Mouse (Mus musculus) kidney, postnatal 0 days (tissue): ENCODE measurements around the gene Pidd1. TPM values are rescaled to one million over a fixed set of nuclear protein-coding genes. Genes with fewer than 3 reads are reported as not detected.

Experiments
- ATAC-seq: fragments of 200-750 bp; cut with Nextera tagmentation; replicated peaks from 2 replicates; pipeline ENCODE4 v1.8.0; 2017; ENCODE audit warnings: low read depth, moderate number of reproducible peaks, moderate TSS enrichment, moderate library complexity; ENCODE audit not compliant: low FRiP score
- DNase-seq: peaks from one replicate; pipeline ENCODE4 v3.0.0-alpha.2; 2016; ENCODE audit warnings: low spot score
- H3K27ac ChIP-seq: fragments of 300-500 bp; sonication (generic); 2 replicates; pipeline ENCODE4 v1.5.1; 2014; ENCODE audit warnings: mild to moderate bottlenecking
- H3K27me3 ChIP-seq: fragments of 300-500 bp; sonication (generic); 2 replicates; pipeline ENCODE4 v1.6.1; 2014; ENCODE audit warnings: low read length, mixed read lengths; ENCODE audit not compliant: insufficient read depth
- H3K36me3 ChIP-seq: fragments of 300-500 bp; sonication (generic); 2 replicates; pipeline ENCODE4 v1.6.1; 2014; ENCODE audit warnings: low read length, mixed read lengths; ENCODE audit not compliant: insufficient read depth
- H3K4me1 ChIP-seq: fragments of 300-500 bp; sonication (generic); replicated peaks from 2 replicates; pipeline ENCODE4 v1.6.1; 2014; ENCODE audit warnings: antibody characterized with exemption, low read length, mixed read lengths; ENCODE audit not compliant: insufficient read depth
- H3K4me2 ChIP-seq: fragments of 300-500 bp; sonication (generic); 2 replicates; pipeline ENCODE4 v1.6.1; 2014; ENCODE audit warnings: mild to moderate bottlenecking, low read length, moderate library complexity, mixed read lengths
- H3K4me3 ChIP-seq: fragments of 300-500 bp; sonication (generic); replicated peaks from 2 replicates; pipeline ENCODE4 v1.5.1; 2014; ENCODE audit warnings: low read depth, low read length
- H3K9ac ChIP-seq: fragments of 300-500 bp; sonication (generic); 2 replicates; pipeline ENCODE4 v1.6.1; 2014; ENCODE audit warnings: low read depth, low read length
- H3K9me3 ChIP-seq: fragments of 300-500 bp; sonication (generic); replicated peaks from 2 replicates; pipeline ENCODE4 v1.6.1; 2016; ENCODE audit warnings: low read length, inconsistent platforms, mixed read lengths
- CTCF ChIP-seq: IDR thresholded peaks from 2 replicates; pipeline ENCODE4 v1.5.1; 2016; ENCODE audit warnings: antibody characterized with exemption, low read depth, mild to moderate bottlenecking, moderate library complexity
- WGBS: fragments of 180-500 bp; shearing (Covaris S2); extraction: QIAGEN DNeasy Blood & Tissue Kit; methylation state at CpG from one replicate; pipeline ENCODE4 v1.1.7; 2014; 5-methylcytosine and 5-hydroxymethylcytosine counted together
- polyA plus RNA-seq: library from polyadenylated mRNA; unstranded; fragments of >200 nt; fragmentation: Nextera tagmentation; extraction: Ambion mirVana; gene quantifications from 2 replicates; pipeline ENCODE4 v1.2.1, GENCODE M21; 2015

The Pidd1 gene
- polyA plus RNA-seq, 1 experiment from 2014 or later: 3.6 TPM

GRCm38 (mm10) chr7:141466045-141466394 is 22.2 kb upstream of the Pidd1 start:
- no peak overlapping the region for H3K27ac ChIP-seq
- no peak for TF ChIP-seq CTCF
- no peak for DNase-seq
- no peak for ATAC-seq
- H3K9ac ChIP-seq: no peak overlapping the region
- 67% methylated on average over 7 of the region's 7 CpGs for WGBS
- H3K27me3 ChIP-seq: no peaks in the 10 kb centered on the region
- H3K4me1 ChIP-seq: peaks cover 64% of the 10 kb centered on the region
- H3K4me3 ChIP-seq: no peak overlapping the region
- H3K9me3 ChIP-seq: no peaks in the 10 kb centered on the region
- H3K36me3 ChIP-seq: peaks cover 15% of the 10 kb centered on the region
- H3K4me2 ChIP-seq: no peak overlapping the region

- Histone ChIP-seq H3K9me3 (no peaks in the 10 kb centered on the region), H3K27me3 (no peaks in the 10 kb centered on the region), H3K4me3 (0 out of 2 replicates have a peak overlapping the region, but pooled peaks have one; percentile 12), H3K27ac (no peak overlapping the region), H3K9ac (no peak overlapping the region), H3K4me1 (peaks cover 63% of the 10 kb centered on the region), H3K4me2 (peak overlapping the region; percentile 50; the same call in 1 of the 2 replicates), H3K36me3 (peaks cover 10% of the 10 kb centered on the region)
- no peak for TF ChIP-seq CTCF
- WGBS: 52% methylated on average over 8 of the region's 10 CpGs
- DNase-seq: no peak
- no peak for ATAC-seq
Measured at GRCm38 (mm10) chr7:141465388-141466044, 21.7 kb upstream of the Pidd1 start.

DNA sequence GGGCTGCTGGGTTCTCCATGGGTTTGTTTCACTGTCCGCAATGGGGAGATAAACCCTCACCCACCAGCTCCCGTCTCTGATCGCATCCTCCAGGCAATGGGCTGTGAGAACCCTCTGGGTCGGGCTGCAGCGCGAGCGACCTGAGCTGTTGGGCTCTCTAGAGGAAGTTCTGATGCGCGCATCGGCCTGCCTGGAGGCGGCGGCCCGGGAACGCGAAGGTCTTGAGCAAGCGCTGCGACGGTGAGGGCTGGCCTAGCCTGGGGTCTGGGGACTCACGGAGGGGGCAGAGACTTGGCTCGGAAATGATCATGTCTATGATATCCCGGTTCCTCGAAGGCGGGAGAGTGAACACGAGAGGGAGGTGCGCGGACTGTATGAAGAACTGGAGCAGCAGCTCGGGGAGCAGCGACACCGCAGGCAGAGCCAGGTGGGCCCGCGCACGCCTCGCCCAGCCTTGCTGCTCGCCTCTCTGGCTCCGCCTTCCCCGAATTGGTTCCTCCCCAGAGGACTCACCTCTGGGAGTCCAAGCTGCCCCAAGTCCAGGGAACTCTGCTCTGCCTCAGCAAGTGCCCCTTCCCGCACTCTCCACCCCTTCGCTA is 20.9 kb upstream of the Pidd1 start:
- DNase-seq: no peak
- WGBS: 13% methylated on average over 36 of the region's 38 CpGs
- peak overlapping the region; percentile 26; the same call in 1 of the 2 replicates for H3K27ac ChIP-seq

DNA sequence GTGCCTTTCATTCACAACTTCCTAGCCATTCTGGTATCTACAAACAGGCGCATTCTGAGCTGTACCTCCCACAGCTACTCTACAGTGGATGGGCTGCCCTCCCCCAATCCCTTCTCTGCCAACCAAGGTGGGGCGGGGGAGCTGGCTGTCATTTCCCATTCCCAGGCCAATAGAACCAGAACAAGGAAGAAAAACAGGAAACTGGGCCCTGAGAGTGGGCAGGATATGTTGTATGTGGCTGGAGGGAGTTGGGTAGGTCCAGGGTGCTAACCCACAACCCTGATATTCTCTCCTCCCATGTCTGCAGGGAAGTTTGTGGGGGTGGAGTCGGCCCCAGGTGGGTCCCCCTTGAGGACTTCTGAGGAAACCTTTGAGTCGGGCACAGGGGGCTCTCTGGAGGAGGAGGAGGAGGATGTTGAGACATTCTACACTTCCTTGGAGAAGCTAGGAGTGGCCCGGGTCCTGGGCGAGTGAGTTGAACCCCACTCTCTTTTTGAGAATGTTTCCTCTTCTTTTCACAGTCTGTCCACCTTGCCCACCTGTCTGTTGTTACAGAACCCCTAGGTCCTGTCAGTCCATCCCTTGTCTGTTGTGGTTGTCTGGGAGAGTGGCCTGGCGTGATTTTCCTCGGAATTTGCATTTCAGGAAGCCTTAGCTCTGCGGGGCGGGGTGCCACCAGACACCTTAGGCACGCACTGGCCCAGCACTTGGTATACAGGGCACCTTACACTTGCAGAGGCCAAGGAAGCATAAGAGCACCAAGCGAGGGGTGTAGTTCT is 20.2 kb upstream of the Pidd1 start:
- Histone ChIP-seq H3K36me3 (peaks cover 2% of the 10 kb centered on the region; the same call in 1 of the 2 replicates), H3K4me2 (peak overlapping the region; percentile 50), H3K27ac (peak overlapping the region; percentile 26; the same call in 1 of the 2 replicates), H3K4me3 (peak overlapping the region; percentile 12; the same call in 1 of the 2 replicates), H3K27me3 (no peaks in the 10 kb centered on the region), H3K9ac (peak overlapping the region; percentile 32; the same call in 1 of the 2 replicates), H3K4me1 (peaks cover 48% of the 10 kb centered on the region), H3K9me3 (no peaks in the 10 kb centered on the region)
- TF ChIP-seq CTCF: no peak
- WGBS: 36% methylated on average over 12 of the region's 12 CpGs
- ATAC-seq (no peak), DNase-seq (peak; percentile 66)

More for the DNA sequence above, 20.9 kb upstream of the Pidd1 start:
- ATAC-seq: no peak
- peak; percentile 11; the same call in 1 of the 2 replicates for TF ChIP-seq CTCF
- no peaks in the 10 kb centered on the region for H3K9me3 ChIP-seq
- H3K4me2 ChIP-seq: peak overlapping the region; percentile 50
- H3K4me3 ChIP-seq: peak overlapping the region; percentile 12; the same call in 1 of the 2 replicates
- peaks cover 2% of the 10 kb centered on the region; the same call in 1 of the 2 replicates for H3K36me3 ChIP-seq
- H3K4me1 ChIP-seq: peaks cover 55% of the 10 kb centered on the region
- H3K9ac ChIP-seq: peak overlapping the region; percentile 32; the same call in 1 of the 2 replicates
- no peaks in the 10 kb centered on the region for H3K27me3 ChIP-seq

- Histone ChIP-seq H3K4me3 (peak overlapping the region; percentile 47), H3K4me1 (peaks cover 37% of the 10 kb centered on the region), H3K9me3 (no peaks in the 10 kb centered on the region), H3K27me3 (no peaks in the 10 kb centered on the region), H3K27ac (0 out of 2 replicates have a peak overlapping the region, but pooled peaks have one; percentile 20), H3K4me2 (peak overlapping the region; percentile 79), H3K36me3 (peaks cover 13% of the 10 kb centered on the region; the same call in 1 of the 2 replicates), H3K9ac (peak overlapping the region; percentile 66; the same call in 1 of the 2 replicates)
- no peak for TF ChIP-seq CTCF
- WGBS: 12% methylated on average over 5 of the region's 5 CpGs
- DNase-seq (no peak), ATAC-seq (no peak)
Measured at GRCm38 (mm10) chr7:141462333-141462821, 18.6 kb upstream of the Pidd1 start.
